Mouse (Mus musculus): ENCODE measurements around the gene Aifm2. TPM values are rescaled to one million over a fixed set of nuclear protein-coding genes. Genes with fewer than 3 reads are reported as not detected.
A peak's percentile ranks its signal among the peaks of the same experiment; 100 is the strongest.

Gene Aifm2
- total and polyA plus RNA-seq, 3 experiments = 4.1 to 7.4 (median 7.3) TPM

GRCm38 (mm10) chr10:61723271-61723670 lies 8.2 kb downstream of the Aifm2 start:
- no peaks in the 10 kb centered on the region for H3K9me3 ChIP-seq (replicated peaks)
- no peak for ATAC-seq (ENCODE audit: extremely low read depth, insufficient number of reproducible peaks, low FRiP score, poor library complexity, severe bottlenecking)
- no peak for DNase-seq (ENCODE audit: low spot score)
- TF ChIP-seq POLR2AphosphoS5 (IDR thresholded peaks at IDR 0.05; ENCODE audit: insufficient replicate concordance, low read depth, low read length) (no peak), GATA1 (IDR thresholded peaks at IDR 0.05; ENCODE audit: borderline replicate concordance, low read length) (no peak), GATA2 (IDR thresholded peaks at IDR 0.05; ENCODE audit: borderline replicate concordance, low read depth, low read length) (no peak), CTCF (IDR thresholded peaks at IDR 0.05; ENCODE audit: low read depth, low read length) (no peak), TAL1 (conservative IDR thresholded peaks at IDR 0.05; ENCODE audit: low read depth, low read length) (no peak)
- H3K4me1 ChIP-seq (ENCODE audit: insufficient read depth, low read depth, low read length) = no peaks in the 10 kb centered on the region
- peaks cover 9% of the 10 kb centered on the region for H3K36me3 ChIP-seq (replicated peaks)
- H3K4me3 ChIP-seq (ENCODE audit: low read depth, low read length) = no peak overlapping the region
- H3K27me3 ChIP-seq (ENCODE audit: insufficient read depth, low read length) = no peaks in the 10 kb centered on the region

GRCm38 (mm10) chr10:61729181-61729580 lies 14.1 kb downstream of the Aifm2 start:
- Histone ChIP-seq H3K27me3 (ENCODE audit: insufficient read depth, low read length) (no peaks in the 10 kb centered on the region), H3K9me3 (replicated peaks) (no peaks in the 10 kb centered on the region), H3K4me3 (ENCODE audit: low read depth, low read length) (no peak overlapping the region), H3K4me1 (ENCODE audit: insufficient read depth, low read depth, low read length) (0 out of 2 replicates have a peak, but pooled peaks cover 2% of the 10 kb centered on the region), H3K36me3 (replicated peaks) (peaks cover 23% of the 10 kb centered on the region)
- TF ChIP-seq POLR2AphosphoS5 (IDR thresholded peaks at IDR 0.05; ENCODE audit: insufficient replicate concordance, low read depth, low read length) (no peak), CTCF (IDR thresholded peaks at IDR 0.05; ENCODE audit: low read depth, low read length) (no peak), GATA2 (IDR thresholded peaks at IDR 0.05; ENCODE audit: borderline replicate concordance, low read depth, low read length) (no peak), TAL1 (conservative IDR thresholded peaks at IDR 0.05; ENCODE audit: low read depth, low read length) (no peak), GATA1 (IDR thresholded peaks at IDR 0.05; ENCODE audit: borderline replicate concordance, low read length) (no peak)
- ATAC-seq (ENCODE audit: extremely low read depth, insufficient number of reproducible peaks, low FRiP score, poor library complexity, severe bottlenecking) (no peak), DNase-seq (ENCODE audit: low spot score) (no peak)

DNA sequence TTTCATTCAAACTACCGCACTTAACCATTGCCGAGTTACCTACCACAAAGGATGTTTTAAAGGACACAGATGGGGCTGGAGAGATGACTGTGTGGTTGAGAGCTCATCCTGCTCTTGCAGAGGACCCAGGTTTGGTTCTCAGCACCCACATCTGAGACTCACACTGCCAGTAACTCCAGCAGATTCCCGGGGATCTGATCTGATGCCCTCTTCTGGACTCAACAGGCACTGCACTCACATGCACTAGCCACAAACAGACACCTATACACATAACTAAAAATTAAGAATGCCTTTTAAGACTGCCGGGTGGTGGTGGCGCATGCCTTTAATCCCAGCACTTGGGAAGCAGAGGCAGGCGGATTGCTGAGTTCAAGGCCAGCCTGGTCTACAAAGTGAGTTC lies 15.1 kb downstream of the Aifm2 start:
- Histone ChIP-seq H3K27me3 (ENCODE audit: insufficient read depth, low read length) (no peaks in the 10 kb centered on the region), H3K4me1 (ENCODE audit: insufficient read depth, low read depth, low read length) (0 out of 2 replicates have a peak, but pooled peaks cover 3% of the 10 kb centered on the region), H3K9me3 (replicated peaks) (no peaks in the 10 kb centered on the region), H3K4me3 (ENCODE audit: low read depth, low read length) (no peak overlapping the region), H3K36me3 (replicated peaks) (peaks cover 23% of the 10 kb centered on the region)
- no peak for ATAC-seq (ENCODE audit: extremely low read depth, insufficient number of reproducible peaks, low FRiP score, poor library complexity, severe bottlenecking)
- no peak for DNase-seq (ENCODE audit: low spot score)
- TF ChIP-seq POLR2AphosphoS5 (IDR thresholded peaks at IDR 0.05; ENCODE audit: insufficient replicate concordance, low read depth, low read length) (no peak), TAL1 (conservative IDR thresholded peaks at IDR 0.05; ENCODE audit: low read depth, low read length) (no peak), GATA1 (IDR thresholded peaks at IDR 0.05; ENCODE audit: borderline replicate concordance, low read length) (no peak), GATA2 (IDR thresholded peaks at IDR 0.05; ENCODE audit: borderline replicate concordance, low read depth, low read length) (no peak), CTCF (IDR thresholded peaks at IDR 0.05; ENCODE audit: low read depth, low read length) (no peak)

GRCm38 (mm10) chr10:61734377-61734776 lies 19.3 kb downstream of the Aifm2 start:
- H3K36me3 ChIP-seq (replicated peaks) = peaks cover 6% of the 10 kb centered on the region
- H3K27me3 ChIP-seq (ENCODE audit: insufficient read depth, low read length) = no peaks in the 10 kb centered on the region
- TF ChIP-seq GATA1 (IDR thresholded peaks at IDR 0.05; ENCODE audit: borderline replicate concordance, low read length) = no peak
- TF ChIP-seq CTCF (IDR thresholded peaks at IDR 0.05; ENCODE audit: low read depth, low read length) = peak; percentile 25; the same call in 1 of the 2 replicates
- peak; percentile 10 for DNase-seq (ENCODE audit: low spot score)
- 0 out of 2 replicates have a peak, but pooled peaks cover 3% of the 10 kb centered on the region for H3K4me1 ChIP-seq (ENCODE audit: insufficient read depth, low read depth, low read length)
- ATAC-seq (ENCODE audit: extremely low read depth, insufficient number of reproducible peaks, low FRiP score, poor library complexity, severe bottlenecking) = peak; percentile 28; the same call in 1 of the 2 replicates
- H3K9me3 ChIP-seq (replicated peaks) = no peaks in the 10 kb centered on the region
- no peak overlapping the region for H3K4me3 ChIP-seq (ENCODE audit: low read depth, low read length)

DNA sequence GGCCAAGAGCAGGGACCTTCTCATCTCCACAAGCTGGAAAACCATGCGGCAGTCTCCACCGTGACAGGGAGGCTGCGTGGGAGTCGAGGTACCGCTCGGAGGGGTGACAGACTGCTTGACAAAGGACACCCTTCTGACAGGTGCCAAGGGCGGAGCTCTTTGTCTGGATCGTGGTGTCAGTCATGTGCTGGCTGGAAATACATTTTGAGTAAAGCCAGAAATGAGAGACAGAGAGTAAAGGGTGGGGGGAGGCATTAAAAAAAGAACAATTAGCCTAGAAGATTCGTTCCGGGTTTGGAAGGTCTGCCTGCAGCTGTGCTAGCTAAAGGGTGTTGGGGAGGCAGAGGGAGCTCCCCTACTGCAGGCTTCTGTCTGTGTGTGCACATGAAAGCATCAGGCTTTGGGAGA lies 21.6 kb downstream of the Aifm2 start:
- Histone ChIP-seq H3K4me3 (ENCODE audit: low read depth, low read length) (no peak overlapping the region), H3K27me3 (ENCODE audit: insufficient read depth, low read length) (no peaks in the 10 kb centered on the region), H3K4me1 (ENCODE audit: insufficient read depth, low read depth, low read length) (0 out of 2 replicates have a peak, but pooled peaks cover 3% of the 10 kb centered on the region), H3K9me3 (replicated peaks) (no peaks in the 10 kb centered on the region), H3K36me3 (replicated peaks) (no peaks in the 10 kb centered on the region)
- DNase-seq (ENCODE audit: low spot score) (no peak), ATAC-seq (ENCODE audit: extremely low read depth, insufficient number of reproducible peaks, low FRiP score, poor library complexity, severe bottlenecking) (no peak)
- TF ChIP-seq POLR2AphosphoS5 (IDR thresholded peaks at IDR 0.05; ENCODE audit: insufficient replicate concordance, low read depth, low read length) (no peak), CTCF (IDR thresholded peaks at IDR 0.05; ENCODE audit: low read depth, low read length) (no peak), TAL1 (conservative IDR thresholded peaks at IDR 0.05; ENCODE audit: low read depth, low read length) (no peak), GATA2 (IDR thresholded peaks at IDR 0.05; ENCODE audit: borderline replicate concordance, low read depth, low read length) (no peak), GATA1 (IDR thresholded peaks at IDR 0.05; ENCODE audit: borderline replicate concordance, low read length) (no peak)

DNA sequence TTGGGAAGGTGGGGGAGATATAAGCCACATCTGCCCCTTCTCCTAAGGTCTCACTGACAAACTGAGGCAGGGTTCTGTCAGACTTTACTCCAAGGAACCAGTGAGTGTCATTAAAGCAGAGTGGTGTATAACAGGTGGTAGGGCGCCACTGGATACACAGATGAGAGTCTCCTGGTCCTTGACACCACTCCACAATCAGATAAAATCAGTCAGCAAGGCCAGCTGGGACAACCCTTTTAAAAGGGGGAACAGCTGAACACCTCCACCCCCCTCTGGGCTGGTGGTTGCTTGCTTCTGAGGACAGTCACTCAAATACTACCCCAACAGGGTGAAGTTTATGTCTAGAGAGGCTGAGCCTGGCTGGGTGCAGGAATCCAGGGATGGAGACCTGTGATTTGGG lies 22.5 kb downstream of the Aifm2 start:
- ATAC-seq (ENCODE audit: extremely low read depth, insufficient number of reproducible peaks, low FRiP score, poor library complexity, severe bottlenecking) = no peak
- DNase-seq (ENCODE audit: low spot score) = no peak
- H3K9me3 ChIP-seq (replicated peaks) = no peaks in the 10 kb centered on the region
- 0 out of 2 replicates have a peak, but pooled peaks cover 3% of the 10 kb centered on the region for H3K4me1 ChIP-seq (ENCODE audit: insufficient read depth, low read depth, low read length)
- no peak overlapping the region for H3K4me3 ChIP-seq (ENCODE audit: low read depth, low read length)
- no peaks in the 10 kb centered on the region for H3K27me3 ChIP-seq (ENCODE audit: insufficient read depth, low read length)
- no peaks in the 10 kb centered on the region for H3K36me3 ChIP-seq (replicated peaks)
- TF ChIP-seq TAL1 (conservative IDR thresholded peaks at IDR 0.05; ENCODE audit: low read depth, low read length) = no peak
- TF ChIP-seq CTCF (IDR thresholded peaks at IDR 0.05; ENCODE audit: low read depth, low read length) = no peak
- no peak for TF ChIP-seq GATA2 (IDR thresholded peaks at IDR 0.05; ENCODE audit: borderline replicate concordance, low read depth, low read length)
- TF ChIP-seq GATA1 (IDR thresholded peaks at IDR 0.05; ENCODE audit: borderline replicate concordance, low read length) = no peak
- no peak for TF ChIP-seq POLR2AphosphoS5 (IDR thresholded peaks at IDR 0.05; ENCODE audit: insufficient replicate concordance, low read depth, low read length)

Data from G1E (cell line).